Mouse (Mus musculus) midbrain, embryonic 16.5 days (tissue): ENCODE results near the gene Phactr4. TPM values are rescaled to one million over a fixed set of nuclear protein-coding genes. Genes with fewer than 3 reads are reported as not detected.

Source experiments
- ATAC-seq: fragments of 200-750 bp; cut with Nextera tagmentation; 2 replicates; pipeline ENCODE4 v1.8.0; 2017; ENCODE audit warnings: moderate TSS enrichment
- H3K27ac ChIP-seq: fragments of 300-500 bp; sonication (generic); 2 replicates; pipeline ENCODE4 v1.5.1; 2014; ENCODE audit warnings: mild to moderate bottlenecking, low read length, mixed read lengths
- H3K27me3 ChIP-seq: fragments of 300-500 bp; sonication (generic); 2 replicates; pipeline ENCODE4 v1.6.1; 2014; ENCODE audit warnings: low read depth, low read length, mixed read lengths; ENCODE audit not compliant: control insufficient read depth, insufficient read depth
- H3K36me3 ChIP-seq: fragments of 300-500 bp; sonication (generic); 2 replicates; pipeline ENCODE4 v1.6.1; 2014; ENCODE audit warnings: mild to moderate bottlenecking, low read length, moderate library complexity, mixed read lengths; ENCODE audit not compliant: control insufficient read depth, insufficient read depth
- H3K4me1 ChIP-seq: fragments of 300-500 bp; sonication (generic); 2 replicates; pipeline ENCODE4 v1.6.1; 2014; ENCODE audit warnings: mild to moderate bottlenecking, low read length, mixed read lengths; ENCODE audit not compliant: control insufficient read depth, insufficient read depth
- H3K4me2 ChIP-seq: fragments of 300-500 bp; sonication (generic); 2 replicates; pipeline ENCODE4 v1.6.1; 2014; ENCODE audit warnings: mild to moderate bottlenecking, low read length, mixed read lengths
- H3K4me3 ChIP-seq: fragments of 300-500 bp; sonication (generic); 2 replicates; pipeline ENCODE4 v1.5.1; 2014; ENCODE audit warnings: low read depth, mild to moderate bottlenecking, low read length, moderate library complexity, mixed read lengths
- H3K9ac ChIP-seq: fragments of 300-500 bp; sonication (generic); 2 replicates; pipeline ENCODE4 v1.6.1; 2014; ENCODE audit warnings: low read depth, low read length, mixed read lengths
- H3K9me3 ChIP-seq: fragments of 300-500 bp; sonication (generic); replicated peaks from 2 replicates; pipeline ENCODE4 v1.6.1; 2014; ENCODE audit warnings: mild to moderate bottlenecking, low read length, mixed read lengths; ENCODE audit not compliant: control insufficient read depth, poor library complexity, severe bottlenecking
- WGBS: fragments of 180-500 bp; shearing (Covaris S2); extraction: QIAGEN DNeasy Blood & Tissue Kit; methylation state at CpG from one replicate; pipeline ENCODE4 v1.1.7; 2014; 5-methylcytosine and 5-hydroxymethylcytosine counted together
- polyA plus RNA-seq: library from polyadenylated mRNA; unstranded; fragments of >200 nt; fragmentation: Nextera tagmentation; extraction: Ambion mirVana; gene quantifications from 2 replicates; pipeline ENCODE4 v1.2.1, GENCODE M21; 2015

Gene Phactr4
- polyA plus RNA-seq, 1 experiment from 2014 or later, result 7.1 TPM

DNA sequence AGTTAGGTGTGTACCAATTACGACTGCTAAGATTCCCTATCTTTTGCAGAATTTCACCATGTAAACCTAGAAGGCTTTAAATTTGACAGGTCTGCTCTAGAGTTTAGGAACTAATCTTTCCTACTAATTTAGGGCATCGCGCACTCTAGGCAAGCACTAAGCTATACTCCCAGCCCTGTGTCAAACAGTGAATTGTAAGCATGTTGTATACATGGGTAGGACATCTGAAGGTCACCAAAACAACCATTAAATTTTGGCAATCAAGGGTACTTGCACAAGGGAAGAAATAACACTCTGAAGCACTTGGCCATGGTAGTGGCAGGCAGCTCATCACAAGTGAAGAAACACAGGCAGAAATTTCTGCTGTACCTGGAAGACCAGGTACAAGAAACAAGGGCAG lies 71.4 kb downstream of the Phactr4 start:
- Histone ChIP-seq H3K4me1 (peaks cover 15% of the 10 kb centered on the region), H3K4me3 (no peak overlapping the region), H3K36me3 (0 out of 2 replicates have a peak, but pooled peaks cover 2% of the 10 kb centered on the region), H3K4me2 (no peak overlapping the region), H3K9me3 (no peaks in the 10 kb centered on the region), H3K27ac (no peak overlapping the region), H3K27me3 (no peaks in the 10 kb centered on the region), H3K9ac (no peak overlapping the region)
- no peak for ATAC-seq
- 73% methylated on average over 3 of the region's 3 CpGs for WGBS

DNA sequence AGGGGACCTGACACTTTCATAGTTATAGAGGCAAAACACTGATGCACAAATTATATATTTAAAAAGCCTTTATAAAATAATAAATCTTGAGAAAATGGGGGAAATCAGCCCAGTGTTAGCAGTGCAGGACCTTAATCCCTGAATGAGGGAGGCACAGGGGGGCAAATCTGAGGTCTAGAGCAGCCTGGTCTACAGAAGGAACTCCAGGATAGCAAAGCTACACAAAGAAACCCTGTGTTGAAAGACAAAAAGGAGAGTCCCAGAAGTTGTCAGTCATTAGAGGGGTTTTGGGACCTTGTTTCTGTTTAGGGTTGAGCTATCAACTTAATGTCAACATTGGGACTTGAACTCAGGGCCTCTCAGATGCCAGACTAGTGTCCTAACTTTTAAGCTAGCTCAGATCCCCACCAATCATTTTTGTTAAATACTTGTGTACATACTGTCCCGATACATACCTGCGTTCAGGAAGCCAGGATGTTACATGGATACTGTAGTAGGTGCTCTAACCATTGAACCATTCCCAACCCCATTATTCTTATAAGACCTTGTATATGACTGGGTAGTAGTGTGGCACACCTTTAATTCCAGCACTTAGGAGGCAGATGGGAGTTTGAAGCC lies 72.1 kb downstream of the Phactr4 start:
- Histone ChIP-seq H3K9me3 (no peaks in the 10 kb centered on the region), H3K27ac (no peak overlapping the region), H3K36me3 (0 out of 2 replicates have a peak, but pooled peaks cover 2% of the 10 kb centered on the region), H3K4me2 (no peak overlapping the region), H3K27me3 (no peaks in the 10 kb centered on the region), H3K9ac (no peak overlapping the region), H3K4me3 (no peak overlapping the region), H3K4me1 (peaks cover 16% of the 10 kb centered on the region)
- no peak for ATAC-seq
- WGBS, result 34% methylated on average over 2 of the region's 2 CpGs

DNA sequence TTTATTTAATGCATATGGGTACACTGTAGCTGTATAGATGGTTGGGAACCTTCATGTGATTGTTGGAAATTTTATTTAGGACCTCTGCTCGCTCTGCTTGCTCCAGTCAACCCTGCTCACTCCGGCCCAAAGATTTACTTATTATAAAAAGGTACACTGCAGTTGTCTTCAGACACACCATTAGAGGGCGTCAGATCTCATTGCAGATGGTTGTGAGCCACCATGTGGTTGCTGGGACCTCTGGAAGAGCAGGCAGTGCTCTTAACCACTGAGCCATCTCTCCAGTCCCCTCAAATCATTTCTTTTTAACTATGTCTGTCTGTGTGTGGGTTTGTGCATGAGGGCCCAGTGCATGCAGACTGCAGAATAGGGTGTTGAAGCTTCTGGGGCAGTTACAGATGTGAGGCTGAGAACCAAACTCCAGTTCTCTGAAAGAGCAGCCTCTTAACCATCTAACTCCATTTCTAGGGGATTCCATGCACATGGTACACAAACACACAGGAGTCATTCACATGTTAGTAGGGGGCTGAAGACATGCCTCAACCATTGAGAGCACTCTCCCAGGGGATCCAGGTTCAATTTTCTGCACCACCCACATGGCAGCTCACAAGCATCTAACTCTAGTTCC lies 72.7 kb downstream of the Phactr4 start:
- Histone ChIP-seq H3K9ac (no peak overlapping the region), H3K27me3 (no peaks in the 10 kb centered on the region), H3K27ac (no peak overlapping the region), H3K4me3 (no peak overlapping the region), H3K9me3 (no peaks in the 10 kb centered on the region), H3K4me2 (no peak overlapping the region), H3K4me1 (peaks cover 19% of the 10 kb centered on the region), H3K36me3 (0 out of 2 replicates have a peak, but pooled peaks cover 2% of the 10 kb centered on the region)
- WGBS, result 62% methylated on average over 3 of the region's 3 CpGs
- ATAC-seq, result no peak

DNA sequence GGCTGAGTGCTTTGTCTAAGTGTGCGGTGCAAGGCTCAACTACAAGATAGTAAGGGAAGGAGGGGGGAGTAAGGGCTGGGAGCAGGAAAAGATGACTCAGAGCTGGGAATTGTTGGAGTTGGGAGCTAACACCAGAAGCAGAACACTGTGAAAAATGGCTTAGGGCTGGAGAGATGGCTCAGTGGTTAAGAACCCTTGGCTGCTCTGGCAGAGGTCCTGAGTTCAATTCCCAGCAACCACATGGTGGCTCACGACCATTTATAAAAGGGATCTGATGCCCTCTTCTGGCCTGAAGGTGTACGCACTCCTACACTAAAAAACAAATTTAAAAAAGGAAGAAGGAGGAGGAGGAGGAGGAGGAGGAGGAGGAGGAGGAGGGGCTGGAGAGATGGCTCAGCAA lies 75.6 kb downstream of the Phactr4 start:
- no peak overlapping the region for H3K27ac ChIP-seq
- ATAC-seq, result no peak
- WGBS, result 49% methylated on average over 3 of the region's 3 CpGs
- H3K4me2 ChIP-seq, result no peak overlapping the region
- H3K9ac ChIP-seq, result no peak overlapping the region
- 0 out of 2 replicates have a peak, but pooled peaks cover 2% of the 10 kb centered on the region for H3K36me3 ChIP-seq
- peaks cover 22% of the 10 kb centered on the region for H3K4me1 ChIP-seq
- H3K9me3 ChIP-seq, result no peaks in the 10 kb centered on the region
- no peaks in the 10 kb centered on the region for H3K27me3 ChIP-seq
- H3K4me3 ChIP-seq, result no peak overlapping the region

DNA sequence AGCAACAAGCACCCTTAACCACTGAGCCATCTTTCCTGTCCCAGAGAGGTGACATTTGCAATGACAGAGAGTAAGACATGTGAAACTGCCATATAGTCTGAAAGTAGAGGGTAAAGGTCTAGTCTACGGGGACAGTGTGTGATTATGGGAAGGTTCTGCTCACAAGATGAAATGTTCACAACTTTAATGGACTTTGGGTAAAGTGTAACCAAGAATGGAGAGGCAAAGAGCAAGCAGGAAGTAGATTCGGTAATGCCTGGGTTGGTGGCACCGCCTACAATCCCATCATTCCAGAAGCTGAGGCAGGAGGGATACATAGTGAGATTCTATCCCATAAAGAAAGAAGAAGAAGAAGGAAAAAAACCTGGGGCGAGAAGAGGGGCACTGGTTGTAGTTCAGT lies 76.0 kb downstream of the Phactr4 start:
- H3K9me3 ChIP-seq, result no peaks in the 10 kb centered on the region
- 88% methylated on average over 4 of the region's 4 CpGs for WGBS
- H3K27me3 ChIP-seq, result no peaks in the 10 kb centered on the region
- no peak overlapping the region for H3K4me2 ChIP-seq
- no peak for ATAC-seq
- H3K9ac ChIP-seq, result no peak overlapping the region
- no peak overlapping the region for H3K4me3 ChIP-seq
- 0 out of 2 replicates have a peak, but pooled peaks cover 2% of the 10 kb centered on the region for H3K36me3 ChIP-seq
- peaks cover 18% of the 10 kb centered on the region for H3K4me1 ChIP-seq
- H3K27ac ChIP-seq, result no peak overlapping the region

DNA sequence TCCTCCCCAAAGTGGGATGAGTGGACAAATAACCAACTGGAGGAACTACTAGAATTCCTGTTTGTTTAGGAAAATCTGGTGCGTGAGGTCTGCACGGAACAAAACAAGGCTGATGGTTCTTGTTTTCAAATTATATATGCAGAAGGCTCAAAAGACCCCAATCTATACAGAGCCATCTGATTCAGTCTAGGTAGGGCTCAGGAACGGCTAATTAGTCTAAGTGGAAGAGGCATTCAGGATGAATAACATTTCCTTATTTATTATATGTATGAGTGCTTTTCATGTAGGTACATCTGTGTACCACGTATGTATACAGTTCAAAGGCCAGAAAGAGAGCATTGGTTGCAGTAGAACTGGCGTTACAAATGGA lies 76.5 kb downstream of the Phactr4 start:
- Histone ChIP-seq H3K4me2 (peak overlapping the region; percentile 89; the same call in 1 of the 2 replicates), H3K36me3 (0 out of 2 replicates have a peak, but pooled peaks cover 2% of the 10 kb centered on the region), H3K27ac (no peak overlapping the region), H3K9me3 (no peaks in the 10 kb centered on the region), H3K4me3 (peak overlapping the region; percentile 86), H3K4me1 (peaks cover 18% of the 10 kb centered on the region), H3K9ac (no peak overlapping the region), H3K27me3 (no peaks in the 10 kb centered on the region)
- ATAC-seq, result 0 out of 2 replicates have a peak, but pooled peaks have one; percentile 23
- WGBS, result 49% methylated on average over 5 of the region's 5 CpGs

DNA sequence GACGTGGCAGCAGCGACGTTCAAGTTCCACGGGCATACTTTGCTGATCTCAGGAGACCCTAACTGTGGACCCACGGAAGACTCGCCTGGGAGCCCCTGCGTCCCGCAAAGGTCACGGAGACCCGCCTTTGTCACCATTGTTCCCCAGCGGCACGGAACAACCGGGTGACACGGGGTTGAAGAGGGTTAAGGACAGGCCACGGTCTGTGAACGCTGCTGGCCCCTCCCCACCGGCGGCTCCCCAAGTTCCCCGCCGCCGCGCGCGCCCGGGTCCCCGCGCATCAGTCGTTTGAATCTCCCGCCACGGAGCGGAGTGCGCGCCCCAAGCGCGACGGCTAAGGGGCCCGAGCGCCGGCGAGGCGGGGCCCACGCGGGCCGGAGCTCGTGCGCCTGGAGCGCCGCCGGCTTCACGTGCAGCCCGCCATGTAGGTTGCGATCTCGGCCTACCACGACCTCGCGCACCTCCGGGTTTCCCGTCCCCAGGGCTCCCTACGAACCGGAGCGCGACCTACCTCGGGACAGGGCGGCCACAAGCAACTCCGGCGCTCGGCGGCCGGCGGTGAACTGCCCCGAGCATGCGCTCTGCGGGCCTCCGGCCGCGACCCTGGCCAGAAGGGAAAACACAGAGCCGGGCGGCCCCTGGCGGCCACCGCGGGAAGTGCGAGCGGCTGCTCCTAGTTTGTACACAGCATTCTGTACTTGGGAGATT lies 77.0 kb downstream of the Phactr4 start:
- peak; percentile 91 for ATAC-seq
- Histone ChIP-seq H3K36me3 (no peaks in the 10 kb centered on the region), H3K27ac (0 out of 2 replicates have a peak overlapping the region, but pooled peaks have one; percentile 38), H3K27me3 (no peaks in the 10 kb centered on the region), H3K4me1 (peaks cover 18% of the 10 kb centered on the region), H3K9ac (peak overlapping the region; percentile 83), H3K9me3 (no peaks in the 10 kb centered on the region), H3K4me3 (peak overlapping the region; percentile 86), H3K4me2 (peak overlapping the region; percentile 89)
- WGBS, result under 1% methylated on average over 81 of the region's 83 CpGs

DNA sequence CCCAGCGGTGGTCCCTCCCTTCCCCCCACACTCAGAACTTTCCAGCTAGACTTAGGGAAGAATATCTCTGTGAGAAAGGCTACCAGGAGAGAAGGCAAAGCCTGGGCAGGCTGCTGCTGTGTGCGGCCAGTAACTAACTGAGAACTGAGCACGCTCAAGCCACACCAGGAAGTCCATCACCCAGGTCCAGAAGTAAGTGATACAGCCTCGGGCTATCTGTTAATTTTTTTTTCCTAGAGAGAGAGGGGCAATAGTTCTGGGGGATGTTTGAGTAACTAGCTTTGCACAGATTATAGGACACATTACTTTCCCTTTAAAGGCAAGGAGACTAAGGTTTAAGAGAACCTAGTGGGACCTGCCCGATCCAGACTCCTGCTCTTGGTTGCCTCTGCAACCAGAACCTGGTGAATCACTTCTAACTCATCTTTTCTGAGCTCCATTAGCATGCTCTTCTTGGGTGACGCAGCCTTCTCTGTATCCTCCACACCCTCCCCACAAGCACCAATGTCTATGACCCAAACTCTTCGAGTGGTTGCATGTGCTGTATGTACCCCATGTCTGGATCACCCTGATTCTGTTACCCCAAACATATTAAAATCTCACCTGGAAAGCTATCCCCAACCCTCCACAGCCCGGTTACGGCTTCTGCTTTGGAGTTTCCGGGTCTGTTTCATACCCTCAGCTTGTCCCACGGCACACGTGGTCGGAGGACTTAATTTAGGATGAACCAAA lies 77.7 kb downstream of the Phactr4 start:
- WGBS, result 8% methylated on average over 13 of the region's 13 CpGs
- Histone ChIP-seq H3K4me1 (peaks cover 18% of the 10 kb centered on the region), H3K36me3 (no peaks in the 10 kb centered on the region), H3K4me3 (peak overlapping the region; percentile 86), H3K27me3 (no peaks in the 10 kb centered on the region), H3K9ac (peak overlapping the region; percentile 83), H3K9me3 (no peaks in the 10 kb centered on the region), H3K27ac (no peak overlapping the region), H3K4me2 (peak overlapping the region; percentile 89)
- ATAC-seq, result no peak
